Mouse (Mus musculus): ENCODE measurements around the gene Tom1l2.
A peak's percentile ranks its signal among the peaks of the same experiment; 100 is the strongest.

Gene Tom1l2

GRCm38 (mm10) chr11:60306834-60307233, 45.9 kb downstream of the Tom1l2 start:
- DNase-seq (ENCODE audit: low read depth, low spot score) = no peak

- no peak for DNase-seq (ENCODE audit: low read depth, low spot score)
These were observed 47.1 kb downstream of the Tom1l2 start for GRCm38 (mm10) chr11:60305611-60306010.

DNA sequence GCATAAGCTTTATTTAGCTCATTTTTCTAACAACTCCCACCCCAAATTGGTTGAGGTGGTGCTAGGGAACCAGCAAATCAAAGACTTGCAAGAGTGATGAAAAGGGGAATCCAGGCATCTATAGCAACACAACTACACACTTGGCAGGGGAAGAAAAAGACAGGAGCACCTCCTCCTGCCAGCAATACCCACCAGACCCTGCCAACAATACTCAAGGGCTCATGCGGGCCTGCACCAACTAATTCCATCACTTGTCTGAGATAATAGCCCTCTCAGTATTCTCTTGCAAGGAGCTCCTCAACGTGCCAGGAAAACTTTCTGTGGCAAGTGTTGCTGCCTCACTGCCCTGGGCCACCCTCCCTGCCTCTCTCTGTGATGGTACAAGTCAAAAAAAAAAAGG, 49.2 kb downstream of the Tom1l2 start:
- DNase-seq (ENCODE audit: low read depth, low spot score) = no peak

DNA sequence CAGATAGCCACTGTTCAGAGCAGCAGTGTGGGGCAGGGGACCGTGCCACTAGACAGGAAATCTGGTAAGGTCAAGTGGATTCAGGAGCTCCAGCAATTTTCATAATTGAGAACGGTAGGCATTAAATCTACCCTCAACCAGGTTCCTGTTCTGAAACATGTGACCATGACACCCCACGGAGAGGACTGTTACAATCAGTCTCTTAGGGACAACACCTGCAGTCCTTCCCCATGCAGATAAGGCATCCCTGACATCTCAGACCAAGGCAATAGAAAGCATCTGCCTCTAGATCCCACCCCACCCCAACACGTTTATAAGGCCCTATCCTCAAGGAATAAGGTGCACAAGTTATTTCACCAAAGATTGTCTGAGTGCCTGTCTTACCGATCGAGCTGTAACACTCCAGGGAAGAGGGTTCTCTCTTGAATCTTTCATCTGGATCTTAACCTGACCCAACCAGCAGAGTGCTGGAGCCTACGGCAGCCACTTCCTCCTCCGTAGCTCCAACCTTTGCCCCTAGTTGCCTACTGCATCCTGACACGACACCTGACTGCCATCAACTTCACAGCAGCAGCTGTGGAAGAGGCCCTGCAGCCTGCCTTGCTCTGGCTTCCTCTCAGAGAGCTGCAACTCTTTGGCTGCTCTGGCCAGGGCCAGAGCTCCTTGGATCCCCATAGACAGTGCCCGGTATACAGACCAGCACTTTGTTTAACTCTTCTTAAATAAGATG, 50.2 kb downstream of the Tom1l2 start:
- DNase-seq (ENCODE audit: low read depth, low spot score) = no peak

- DNase-seq (ENCODE audit: low read depth, low spot score) = no peak
These were observed 51.0 kb downstream of the Tom1l2 start for GRCm38 (mm10) chr11:60301588-60302208.

DNA sequence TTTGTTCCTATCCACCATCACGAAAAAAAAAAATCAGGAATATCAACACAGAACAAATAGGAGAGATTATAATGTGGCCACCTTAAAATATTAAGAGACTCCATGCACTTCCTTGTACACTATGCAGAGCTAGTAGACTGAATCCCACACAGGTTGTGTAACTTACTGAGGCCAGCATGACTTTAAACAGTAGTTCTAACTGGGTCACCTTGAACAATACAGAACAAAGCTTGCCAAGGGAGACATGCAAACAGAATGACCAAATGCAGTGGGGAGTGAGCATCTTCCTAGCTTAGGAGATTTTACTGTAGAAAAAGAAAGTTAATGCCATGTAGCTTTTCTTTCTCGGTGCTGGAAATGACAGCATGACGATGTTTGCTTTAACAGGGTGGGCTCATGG, 52.4 kb downstream of the Tom1l2 start:
- no peak for DNase-seq (ENCODE audit: low read depth, low spot score)

- no peak for DNase-seq (ENCODE audit: low read depth, low spot score)
These were observed 54.9 kb downstream of the Tom1l2 start for GRCm38 (mm10) chr11:60297772-60298171.

GRCm38 (mm10) chr11:60294630-60295313, 57.9 kb downstream of the Tom1l2 start:
- DNase-seq (ENCODE audit: low read depth, low spot score) = no peak

GRCm38 (mm10) chr11:60293683-60294629, 58.7 kb downstream of the Tom1l2 start:
- DNase-seq (ENCODE audit: low read depth, low spot score) = no peak

DNA sequence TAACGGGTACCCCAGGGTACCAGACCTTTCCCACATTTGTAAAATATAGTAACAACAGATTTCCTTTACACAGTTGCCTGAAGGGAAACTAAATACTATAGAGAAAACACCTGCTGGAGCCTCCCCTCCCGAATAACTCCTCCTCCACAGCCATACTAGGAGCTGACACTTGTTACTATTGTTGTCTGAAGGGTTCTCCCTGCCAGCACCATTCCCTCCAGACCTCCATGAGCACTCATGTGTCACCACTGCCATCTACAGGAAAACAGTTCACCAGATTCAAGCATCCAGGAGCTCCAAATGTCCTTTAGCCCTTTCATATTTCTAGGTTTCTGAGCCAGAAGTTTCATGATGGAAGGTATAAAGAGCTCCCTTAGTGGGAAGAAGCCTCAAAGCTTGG, 60.0 kb downstream of the Tom1l2 start:
- peak; percentile 64 for DNase-seq (ENCODE audit: low read depth, low spot score)

DNA sequence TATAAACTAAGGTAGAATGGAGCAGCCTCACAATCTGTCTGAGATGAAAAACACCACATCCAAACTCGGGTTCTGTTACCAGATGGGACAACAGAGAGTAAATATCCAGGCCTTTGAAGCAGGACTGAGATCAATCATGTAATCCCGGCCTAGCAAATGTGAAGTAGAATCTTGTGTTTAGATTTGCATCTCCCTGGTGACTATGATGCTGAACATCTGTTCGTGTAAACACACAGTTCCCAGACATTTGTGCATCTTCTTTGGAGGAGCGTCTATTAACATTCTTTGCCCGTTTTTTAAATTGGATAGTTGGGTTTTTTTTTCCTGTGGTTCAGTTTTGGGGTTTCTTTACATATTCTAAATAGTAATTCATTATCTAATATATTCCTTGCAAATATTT, 63.7 kb downstream of the Tom1l2 start:
- DNase-seq (ENCODE audit: low read depth, low spot score) = no peak

GRCm38 (mm10) chr11:60286311-60286710, 66.4 kb downstream of the Tom1l2 start:
- DNase-seq (ENCODE audit: low read depth, low spot score) = no peak

- DNase-seq (ENCODE audit: low read depth, low spot score) = no peak
These were observed 72.0 kb downstream of the Tom1l2 start for GRCm38 (mm10) chr11:60280429-60281414.

GRCm38 (mm10) chr11:60279483-60279882, 73.2 kb downstream of the Tom1l2 start:
- DNase-seq (ENCODE audit: low read depth, low spot score) = no peak

DNA sequence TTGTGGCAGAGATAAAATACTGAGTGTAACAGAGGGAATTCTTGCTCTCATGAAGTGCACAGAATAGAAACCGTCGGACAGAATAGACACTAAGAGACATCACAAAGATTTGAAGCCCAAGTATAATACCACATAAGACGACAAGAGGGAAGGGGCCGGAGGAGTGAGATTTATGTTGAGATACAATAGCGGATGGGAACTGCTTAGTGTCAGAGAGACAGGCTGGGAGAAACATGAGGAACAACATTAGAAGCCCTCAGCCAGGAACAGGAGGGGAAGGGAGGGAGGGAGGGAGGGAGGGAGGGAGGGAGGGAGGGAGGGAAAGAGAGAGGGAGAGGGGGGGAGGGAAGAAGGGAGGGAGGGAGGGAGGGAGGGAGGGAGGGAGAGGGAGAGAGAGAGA, 74.9 kb downstream of the Tom1l2 start:
- DNase-seq (ENCODE audit: low read depth, low spot score) = no peak

- DNase-seq (ENCODE audit: low read depth, low spot score) = no peak
These were observed 75.5 kb downstream of the Tom1l2 start for GRCm38 (mm10) chr11:60277164-60277740.

GRCm38 (mm10) chr11:60276408-60277093, 76.2 kb downstream of the Tom1l2 start:
- DNase-seq (ENCODE audit: low read depth, low spot score) = no peak

GRCm38 (mm10) chr11:60273273-60273805, 79.4 kb downstream of the Tom1l2 start:
- DNase-seq (ENCODE audit: low read depth, low spot score) = no peak

- no peak for DNase-seq (ENCODE audit: low read depth, low spot score)
These were observed 84.1 kb downstream of the Tom1l2 start for GRCm38 (mm10) chr11:60268563-60268962.
